9 mouse cellular contexts compared by ENCODE assay signal in genomic region chr12:111425789-111426460, GRCm38 (mm10). TPM values are rescaled to one million over a fixed set of nuclear protein-coding genes. Genes with fewer than 3 reads are reported as not detected.
DNase-seq lines count a peak whose midpoint lies in the region; ATAC-seq lines count a peak whose summit lies in the region.
"Had no signal": no experiment of that assay in that cellular context is flagged by ENCODE, and none has a peak within 500 bp of the region (broad histone marks: within the 10 kb centered on the region; RNA-seq: fewer than 3 reads in every experiment).

No protein-coding gene starts in this region.

- H3K9me3 ChIP-seq in hindbrain, embryonic 16.5 days (ENCODE audit: control insufficient read depth, low read length) = no peaks in the 10 kb centered on the region
- H3K9me3 ChIP-seq: midbrain, embryonic 12.5 days had no signal

- no peaks in the 10 kb centered on the region for H3K36me3 ChIP-seq in hindbrain, embryonic 16.5 days (ENCODE audit: control insufficient read depth, insufficient read depth, low read length)
- H3K36me3 ChIP-seq: midbrain, embryonic 12.5 days had no signal

- peak overlapping the region; percentile 0; the same call in 1 of the 2 replicates for H3K4me3 ChIP-seq in hindbrain, embryonic 16.5 days (ENCODE audit: low read length)
- H3K4me3 ChIP-seq: midbrain, embryonic 12.5 days had no signal

- WGBS in hindbrain, embryonic 16.5 days = 16% methylated on average over 29 of the region's 29 CpGs

- H3K4me1 ChIP-seq in hindbrain, embryonic 16.5 days (ENCODE audit: control insufficient read depth, insufficient read depth, low read depth, low read length) = peaks cover 31% of the 10 kb centered on the region

- peak overlapping the region; percentile 17 for H3K4me2 ChIP-seq in hindbrain, embryonic 16.5 days (ENCODE audit: low read length)
- H3K4me2 ChIP-seq: midbrain, embryonic 12.5 days had no signal

- H3K27ac ChIP-seq in hindbrain, embryonic 16.5 days (ENCODE audit: low read depth, low read length) = no peak overlapping the region
- H3K27ac ChIP-seq: midbrain, embryonic 12.5 days had no signal

- H3K27me3 ChIP-seq in hindbrain, embryonic 16.5 days (replicated peaks; ENCODE audit: control insufficient read depth, insufficient read depth, low read length) = peaks cover 60% of the 10 kb centered on the region

- peak; percentile 72 for ATAC-seq in hindbrain, embryonic 16.5 days

- no peak overlapping the region for H3K9ac ChIP-seq in hindbrain, embryonic 16.5 days (ENCODE audit: low read depth, low read length)
- H3K9ac ChIP-seq: midbrain, embryonic 12.5 days had no signal

- peak; percentile 84 for DNase-seq in Muller cell, postnatal 12 days (ENCODE audit: inconsistent ontology term)
- DNase-seq in cerebellum, postnatal 10 days = peak; percentile 97 to 99
- DNase-seq in frontal cortex, postnatal 25 days (ENCODE audit: low spot score in 2 of 2) = peak; percentile 93 to 96
- peak; percentile 92 to 99 for DNase-seq in left cerebral cortex, adult 18-20 months (ENCODE audit: low spot score in 2 of 2)
- DNase-seq in lung, postnatal 36 days = peak; percentile 95
- DNase-seq in retina, postnatal 7 days (ENCODE audit: low read depth, low spot score) = peak; percentile 79
- peak; percentile 88 for DNase-seq in urinary bladder, postnatal 10 days (ENCODE audit: low spot score)

RNA-seq across cellular contexts. Expression of gene Exoc3l4, which starts 9.1 kb away (rescaled TPM):
- polyA plus RNA-seq in hindbrain, embryonic 16.5 days (2015; fragmentation: Nextera tagmentation; extraction: Ambion mirVana) = 2.6 and 2.7 TPM in 2 replicates
- total RNA-seq in left cerebral cortex, adult 18-20 months (2021) = 1 to 10 TPM; 2.2 to 2.7 TPM

RNA-seq across cellular contexts. Expression of gene Tnfaip2, which starts 16.3 kb away (rescaled TPM):
- polyA plus RNA-seq in hindbrain, embryonic 16.5 days (2015; fragmentation: Nextera tagmentation; extraction: Ambion mirVana) = 0.79 and 1.2 TPM in 2 replicates
- 1 to 10 TPM in 1 of 2 experiments, under 1 TPM in 1; 0.51 to 1.0 TPM for total RNA-seq in left cerebral cortex, adult 18-20 months (2021)

RNA-seq across cellular contexts. Expression of gene Lbhd2, which starts 19.3 kb away (rescaled TPM):
- 2.5 and 3.3 TPM in 2 replicates for polyA plus RNA-seq in hindbrain, embryonic 16.5 days (2015; fragmentation: Nextera tagmentation; extraction: Ambion mirVana)
- 1 to 10 TPM; 2.2 to 3.7 TPM for total RNA-seq in left cerebral cortex, adult 18-20 months (2021)

RNA-seq across cellular contexts. Expression of gene Cdc42bpb, which starts 48.4 kb away (rescaled TPM):
- polyA plus RNA-seq in hindbrain, embryonic 16.5 days (2015; fragmentation: Nextera tagmentation; extraction: Ambion mirVana) = 35.3 and 40.4 TPM in 2 replicates
- total RNA-seq in left cerebral cortex, adult 18-20 months (2021) = 100 to 1,000 TPM; 130 to 138 TPM

RNA-seq across cellular contexts. Expression of gene Gm266, which starts 59.7 kb away (rescaled TPM):
- polyA plus RNA-seq in hindbrain, embryonic 16.5 days (2015; fragmentation: Nextera tagmentation; extraction: Ambion mirVana) = 2.6 and 5.0 TPM in 2 replicates
- total RNA-seq in left cerebral cortex, adult 18-20 months (2021) = 1 to 10 TPM; 3.4 to 5.0 TPM
